Mouse (Mus musculus): ENCODE measurements around the gene Mepe.

GRCm38 (mm10) chr5:104339706-104340512 is 14.8 kb downstream of the Mepe start:
- TF ChIP-seq POLR2A (IDR thresholded peaks at IDR 0.05; ENCODE audit: control insufficient read depth, low read depth, low read length): no peak
- 0 out of 2 replicates have a peak, but pooled peaks have one; percentile 9 for TF ChIP-seq CTCF (IDR thresholded peaks at IDR 0.05; ENCODE audit: control insufficient read depth, insufficient read depth, insufficient replicate concordance, low read depth, low read length)
